Mouse (Mus musculus) embryonic facial prominence, embryonic 10.5 days (tissue): Measurements from ENCODE around the gene Pam16. TPM values are rescaled to one million over a fixed set of nuclear protein-coding genes. Genes with fewer than 3 reads are reported as not detected.

Experiments
- DNase-seq: peaks from one replicate; pipeline ENCODE4 v3.0.0-alpha.2; 2017; ENCODE audit warnings: low spot score
- H3K27ac ChIP-seq: fragments of 300-500 bp; sonication (generic); replicated peaks from 2 replicates; pipeline ENCODE4 v1.5.1; 2016; ENCODE audit warnings: mild to moderate bottlenecking
- H3K27me3 ChIP-seq: fragments of 300-500 bp; sonication (generic); replicated peaks from 2 replicates; pipeline ENCODE4 v1.6.1; 2016; ENCODE audit warnings: low read depth, mild to moderate bottlenecking; ENCODE audit not compliant: poor library complexity, severe bottlenecking
- H3K36me3 ChIP-seq: fragments of 300-500 bp; sonication (generic); replicated peaks from 2 replicates; pipeline ENCODE4 v1.6.1; 2016; ENCODE audit warnings: mild to moderate bottlenecking, moderate library complexity
- H3K4me1 ChIP-seq: fragments of 300-500 bp; sonication (generic); 2 replicates; pipeline ENCODE4 v1.6.1; 2016
- H3K4me3 ChIP-seq: fragments of 300-500 bp; sonication (generic); 2 replicates; pipeline ENCODE4 v1.5.1; 2016; ENCODE audit warnings: mild to moderate bottlenecking, moderate library complexity
- H3K9me3 ChIP-seq: fragments of 300-500 bp; sonication (generic); 2 replicates; pipeline ENCODE4 v1.6.1; 2016; ENCODE audit warnings: mild to moderate bottlenecking
- WGBS: fragments of 180-500 bp; shearing (Covaris S2); methylation state at CpG from one replicate; pipeline ENCODE4 v1.1.7; 2016; 5-methylcytosine and 5-hydroxymethylcytosine counted together
- polyA plus RNA-seq: library from polyadenylated mRNA; unstranded; fragments of >200 nt; fragmentation: Nextera tagmentation; extraction: Ambion mirVana; gene quantifications from 2 replicates; pipeline ENCODE4 v1.2.1, GENCODE M21; 2016

The Pam16 gene
- polyA plus RNA-seq, 1 experiment from 2014 or later = 92.6 TPM

GRCm38 (mm10) chr16:4604293-4604837 is 20.4 kb downstream of the Pam16 start:
- Histone ChIP-seq H3K27me3 (no peaks in the 10 kb centered on the region), H3K4me1 (peaks cover 94% of the 10 kb centered on the region), H3K36me3 (peaks cover 14% of the 10 kb centered on the region), H3K4me3 (peak overlapping the region; percentile 25; the same call in 1 of the 2 replicates), H3K27ac (peak overlapping the region; percentile 80), H3K9me3 (no peaks in the 10 kb centered on the region)
- DNase-seq = no peak
- WGBS = 70% methylated on average over 11 of the region's 11 CpGs

- Histone ChIP-seq H3K27ac (peak overlapping the region; percentile 80), H3K36me3 (peaks cover 5% of the 10 kb centered on the region), H3K4me3 (peak overlapping the region; percentile 30), H3K27me3 (no peaks in the 10 kb centered on the region), H3K4me1 (peaks cover 100% of the 10 kb centered on the region), H3K9me3 (no peaks in the 10 kb centered on the region)
- no peak for DNase-seq
- WGBS = 65% methylated on average over 1 of the region's 1 CpGs
These were observed 21.3 kb downstream of the Pam16 start for GRCm38 (mm10) chr16:4603453-4603837.

- peak overlapping the region; percentile 30 for H3K4me3 ChIP-seq
- H3K27ac ChIP-seq = peak overlapping the region; percentile 80
- H3K27me3 ChIP-seq = no peaks in the 10 kb centered on the region
- DNase-seq = peak; percentile 68
- H3K4me1 ChIP-seq = peaks cover 100% of the 10 kb centered on the region
- no peaks in the 10 kb centered on the region for H3K9me3 ChIP-seq
- 20% methylated on average over 7 of the region's 7 CpGs for WGBS
- H3K36me3 ChIP-seq = 0 out of 2 replicates have a peak, but pooled peaks cover 2% of the 10 kb centered on the region
These were observed 21.9 kb downstream of the Pam16 start for GRCm38 (mm10) chr16:4602766-4603452.

GRCm38 (mm10) chr16:4602189-4602588 is 22.6 kb downstream of the Pam16 start:
- peak overlapping the region; percentile 80 for H3K27ac ChIP-seq
- no peak for DNase-seq
- H3K9me3 ChIP-seq = no peaks in the 10 kb centered on the region
- 33% methylated on average over 3 of the region's 3 CpGs for WGBS
- H3K4me1 ChIP-seq = peaks cover 100% of the 10 kb centered on the region
- peak overlapping the region; percentile 19; the same call in 1 of the 2 replicates for H3K4me3 ChIP-seq
- 0 out of 2 replicates have a peak, but pooled peaks cover 2% of the 10 kb centered on the region for H3K36me3 ChIP-seq
- no peaks in the 10 kb centered on the region for H3K27me3 ChIP-seq

- no peaks in the 10 kb centered on the region for H3K27me3 ChIP-seq
- H3K27ac ChIP-seq = peak overlapping the region; percentile 52; the same call in 1 of the 2 replicates
- WGBS = 80% methylated on average over 9 of the region's 9 CpGs
- peak overlapping the region; percentile 28; the same call in 1 of the 2 replicates for H3K4me3 ChIP-seq
- DNase-seq = no peak
- 0 out of 2 replicates have a peak, but pooled peaks cover 2% of the 10 kb centered on the region for H3K36me3 ChIP-seq
- H3K9me3 ChIP-seq = no peaks in the 10 kb centered on the region
- H3K4me1 ChIP-seq = peaks cover 100% of the 10 kb centered on the region
These were observed 24.0 kb downstream of the Pam16 start for GRCm38 (mm10) chr16:4600701-4601310.

GRCm38 (mm10) chr16:4599616-4600015 is 25.2 kb downstream of the Pam16 start:
- no peaks in the 10 kb centered on the region for H3K9me3 ChIP-seq
- WGBS = 85% methylated on average over 3 of the region's 3 CpGs
- H3K36me3 ChIP-seq = 0 out of 2 replicates have a peak, but pooled peaks cover 2% of the 10 kb centered on the region
- no peak for DNase-seq
- peaks cover 98% of the 10 kb centered on the region for H3K4me1 ChIP-seq
- 0 out of 2 replicates have a peak overlapping the region, but pooled peaks have one; percentile 83 for H3K4me3 ChIP-seq
- peak overlapping the region; percentile 96 for H3K27ac ChIP-seq
- H3K27me3 ChIP-seq = no peaks in the 10 kb centered on the region

GRCm38 (mm10) chr16:4598891-4599543 is 25.8 kb downstream of the Pam16 start:
- DNase-seq = peak; percentile 40
- H3K36me3 ChIP-seq = 0 out of 2 replicates have a peak, but pooled peaks cover 2% of the 10 kb centered on the region
- H3K9me3 ChIP-seq = no peaks in the 10 kb centered on the region
- H3K4me1 ChIP-seq = peaks cover 96% of the 10 kb centered on the region
- 22% methylated on average over 6 of the region's 6 CpGs for WGBS
- H3K27me3 ChIP-seq = no peaks in the 10 kb centered on the region
- H3K4me3 ChIP-seq = peak overlapping the region; percentile 83; the same call in 1 of the 2 replicates
- H3K27ac ChIP-seq = peak overlapping the region; percentile 96

- H3K36me3 ChIP-seq = 0 out of 2 replicates have a peak, but pooled peaks cover 2% of the 10 kb centered on the region
- peaks cover 96% of the 10 kb centered on the region for H3K4me1 ChIP-seq
- 68% methylated on average over 5 of the region's 5 CpGs for WGBS
- H3K4me3 ChIP-seq = peak overlapping the region; percentile 83
- peak overlapping the region; percentile 96; the same call in 1 of the 2 replicates for H3K27ac ChIP-seq
- H3K9me3 ChIP-seq = no peaks in the 10 kb centered on the region
- peak; percentile 8 for DNase-seq
- no peaks in the 10 kb centered on the region for H3K27me3 ChIP-seq
These were observed 26.7 kb downstream of the Pam16 start for GRCm38 (mm10) chr16:4598041-4598440.

GRCm38 (mm10) chr16:4597296-4597695 is 27.5 kb downstream of the Pam16 start:
- Histone ChIP-seq H3K4me1 (peaks cover 96% of the 10 kb centered on the region), H3K27me3 (no peaks in the 10 kb centered on the region), H3K4me3 (peak overlapping the region; percentile 83), H3K27ac (peak overlapping the region; percentile 96), H3K36me3 (0 out of 2 replicates have a peak, but pooled peaks cover 2% of the 10 kb centered on the region), H3K9me3 (no peaks in the 10 kb centered on the region)
- WGBS = 61% methylated on average over 7 of the region's 7 CpGs
- DNase-seq = peak; percentile 27

- Histone ChIP-seq H3K4me3 (peak overlapping the region; percentile 83), H3K36me3 (0 out of 2 replicates have a peak, but pooled peaks cover 2% of the 10 kb centered on the region), H3K27me3 (no peaks in the 10 kb centered on the region), H3K4me1 (peaks cover 93% of the 10 kb centered on the region), H3K9me3 (no peaks in the 10 kb centered on the region), H3K27ac (peak overlapping the region; percentile 96)
- DNase-seq = peak; percentile 7
- 49% methylated on average over 2 of the region's 2 CpGs for WGBS
These were observed 28.0 kb downstream of the Pam16 start for GRCm38 (mm10) chr16:4596836-4597235.

GRCm38 (mm10) chr16:4596141-4596728 is 28.6 kb downstream of the Pam16 start:
- Histone ChIP-seq H3K27me3 (no peaks in the 10 kb centered on the region), H3K9me3 (no peaks in the 10 kb centered on the region), H3K36me3 (0 out of 2 replicates have a peak, but pooled peaks cover 2% of the 10 kb centered on the region), H3K4me1 (peaks cover 87% of the 10 kb centered on the region), H3K27ac (peak overlapping the region; percentile 96), H3K4me3 (peak overlapping the region; percentile 83)
- 5% methylated on average over 3 of the region's 3 CpGs for WGBS
- DNase-seq = peak; percentile 65
